ENCODE assay signal across 17 mouse cellular contexts in the genomic region with DNA sequence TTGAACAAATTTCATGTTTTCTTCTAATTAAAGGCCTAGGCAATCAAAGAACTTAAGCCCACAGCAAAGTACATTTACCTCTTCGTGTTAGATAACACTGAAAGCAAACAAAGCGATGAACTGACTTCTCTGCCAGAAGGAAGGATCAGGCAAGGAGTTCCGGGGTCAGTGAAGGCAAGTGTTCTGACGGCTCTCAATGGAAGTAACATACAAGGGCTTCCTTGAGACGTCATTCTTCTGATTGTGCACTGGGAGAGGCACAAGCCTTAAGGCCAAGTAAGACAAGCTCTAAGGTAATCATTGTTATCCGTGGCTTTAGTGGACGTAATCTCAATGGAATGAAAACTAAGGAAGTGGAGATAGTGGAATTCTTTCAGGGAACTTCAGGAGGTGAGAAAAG.
"Had no signal": no experiment of that assay in that cellular context is flagged by ENCODE, and none has a peak within 500 bp of the region (broad histone marks: within the 10 kb centered on the region; RNA-seq: fewer than 3 reads in every experiment).

No protein-coding gene starts in this region.

- H3K27ac ChIP-seq: kidney, embryonic 15.5 days; left cerebral cortex, adult 2 months; liver, embryonic 13.5 days; macrophage; midbrain, embryonic 12.5 days; midbrain, embryonic 15.5 days; neural tube, embryonic 12.5 days; neural tube, embryonic 15.5 days had no signal

- H3K4me3 ChIP-seq: kidney, embryonic 15.5 days; left cerebral cortex, adult 2 months; liver, embryonic 13.5 days; midbrain, embryonic 12.5 days; midbrain, embryonic 15.5 days; neural tube, embryonic 12.5 days; neural tube, embryonic 15.5 days had no signal

- DNase-seq: kidney, postnatal 10 days; kidney, postnatal 36 days; layer of hippocampus, postnatal 36 days; liver, embryonic 13.5 days; lung, adult 2 months; lung, postnatal 10 days; right cerebral cortex, adult 18-20 months; right cerebral cortex, postnatal 14 days; right cerebral cortex, postnatal 4 days; thymus, postnatal 25 days had no signal

- H3K4me1 ChIP-seq: kidney, embryonic 15.5 days; liver, embryonic 13.5 days; midbrain, embryonic 12.5 days; midbrain, embryonic 15.5 days; neural tube, embryonic 12.5 days; neural tube, embryonic 15.5 days had no signal

- H3K9ac ChIP-seq: kidney, embryonic 15.5 days; liver, embryonic 13.5 days; midbrain, embryonic 12.5 days; midbrain, embryonic 15.5 days; neural tube, embryonic 12.5 days; neural tube, embryonic 15.5 days had no signal

- H3K27me3 ChIP-seq: kidney, embryonic 15.5 days; liver, embryonic 13.5 days; midbrain, embryonic 12.5 days; midbrain, embryonic 15.5 days; neural tube, embryonic 12.5 days; neural tube, embryonic 15.5 days had no signal

- H3K4me2 ChIP-seq: kidney, embryonic 15.5 days; liver, embryonic 13.5 days; midbrain, embryonic 12.5 days; midbrain, embryonic 15.5 days; neural tube, embryonic 12.5 days; neural tube, embryonic 15.5 days had no signal

- H3K9me3 ChIP-seq: kidney, embryonic 15.5 days; liver, embryonic 13.5 days; midbrain, embryonic 12.5 days; midbrain, embryonic 15.5 days; neural tube, embryonic 12.5 days; neural tube, embryonic 15.5 days had no signal

- ATAC-seq: midbrain, embryonic 15.5 days had no signal
